Mouse (Mus musculus): Measurements from ENCODE around the gene Otc. TPM values are rescaled to one million over a fixed set of nuclear protein-coding genes. Genes with fewer than 3 reads are reported as not detected.

The Otc gene
- total RNA-seq, 2 experiments from 2014 or later, result 0.36 TPM; not detected in 1

Other genes starting within 250 kb of the Otc start
- gene Srpx, start 134.6 kb upstream of the Otc start, total RNA-seq (2021), result 10 to 100 TPM; 43.2 to 46.6 TPM
- gene Rpgr, start 35.4 kb upstream of the Otc start, total RNA-seq (2021), result 1 to 10 TPM; 5.2 to 7.2 TPM
- gene Tspan7, start 232.9 kb downstream of the Otc start, total RNA-seq (2021), result 100 to 1,000 TPM; 171 to 182 TPM

Measured in gastrocnemius, postnatal 4 days (tissue).